Mouse (Mus musculus) cerebellum, adult 11 months (tissue): ENCODE results near the gene Prkar2b.

Experiments
- DNase-seq: peaks from one replicate; pipeline ENCODE4 v3.0.0; 2022

The Prkar2b gene

GRCm38 (mm10) chr12:32008728-32009127, 52.4 kb downstream of the Prkar2b start:
- DNase-seq = no peak

GRCm38 (mm10) chr12:32007646-32008045, 53.5 kb downstream of the Prkar2b start:
- DNase-seq = no peak

- no peak for DNase-seq
Observed at GRCm38 (mm10) chr12:32007040-32007439, 54.1 kb downstream of the Prkar2b start.

GRCm38 (mm10) chr12:32006391-32006929, 54.6 kb downstream of the Prkar2b start:
- no peak for DNase-seq

GRCm38 (mm10) chr12:32000464-32000863, 60.6 kb downstream of the Prkar2b start:
- DNase-seq = no peak

- no peak for DNase-seq
Observed at GRCm38 (mm10) chr12:31998706-31999105, 62.4 kb downstream of the Prkar2b start.

GRCm38 (mm10) chr12:31997328-31997878, 63.7 kb downstream of the Prkar2b start:
- DNase-seq = no peak

- DNase-seq = no peak
Observed at GRCm38 (mm10) chr12:31996877-31997276, 64.2 kb downstream of the Prkar2b start.

- no peak for DNase-seq
Observed at GRCm38 (mm10) chr12:31990575-31990974, 70.5 kb downstream of the Prkar2b start.

- DNase-seq = no peak
Observed at GRCm38 (mm10) chr12:31989726-31990125, 71.4 kb downstream of the Prkar2b start.

- DNase-seq = no peak
Observed at GRCm38 (mm10) chr12:31986463-31986862, 74.6 kb downstream of the Prkar2b start.

- no peak for DNase-seq
Observed at GRCm38 (mm10) chr12:31985738-31986137, 75.4 kb downstream of the Prkar2b start.

- no peak for DNase-seq
Observed at GRCm38 (mm10) chr12:31984664-31985063, 76.4 kb downstream of the Prkar2b start.

- no peak for DNase-seq
Observed at GRCm38 (mm10) chr12:31984206-31984605, 76.9 kb downstream of the Prkar2b start.

GRCm38 (mm10) chr12:31983769-31984168, 77.3 kb downstream of the Prkar2b start:
- DNase-seq = no peak

GRCm38 (mm10) chr12:31983238-31983637, 77.9 kb downstream of the Prkar2b start:
- DNase-seq = peak; percentile 43

GRCm38 (mm10) chr12:31977613-31978195, 83.4 kb downstream of the Prkar2b start:
- DNase-seq = no peak

- no peak for DNase-seq
Observed at GRCm38 (mm10) chr12:31976544-31976943, 84.6 kb downstream of the Prkar2b start.

- peak; percentile 24 for DNase-seq
Observed at GRCm38 (mm10) chr12:31973473-31974172, 87.5 kb downstream of the Prkar2b start.

- DNase-seq = no peak
Observed at GRCm38 (mm10) chr12:31971547-31971946, 89.5 kb downstream of the Prkar2b start.

GRCm38 (mm10) chr12:31969111-31969510, 92.0 kb downstream of the Prkar2b start:
- no peak for DNase-seq

GRCm38 (mm10) chr12:31967536-31967935, 93.6 kb downstream of the Prkar2b start:
- peak; percentile 26 for DNase-seq

- no peak for DNase-seq
Observed at GRCm38 (mm10) chr12:31966405-31966804, 94.7 kb downstream of the Prkar2b start.
